Mouse (Mus musculus) kidney, adult 2 months (tissue): ENCODE measurements around the gene Lmln.

Experiments used
- CTCF ChIP-seq: fragments of 200-500 bp; conservative IDR thresholded peaks from 2 replicates; pipeline ENCODE4 v1.5.1; 2011; ENCODE audit warnings: low read depth, mild to moderate bottlenecking, control low read depth, low read length, moderate library complexity, mixed read lengths; ENCODE audit not compliant: insufficient read depth, insufficient read length
- POLR2A ChIP-seq: fragments of 200-500 bp; IDR thresholded peaks from one replicate; pipeline ENCODE4 v1.6.1; 2011; ENCODE audit warnings: low read depth, low read length, control low read depth

- no peak for TF ChIP-seq CTCF
- TF ChIP-seq POLR2A, result no peak
Measured at GRCm38 (mm10) chr16:33015986-33016385, 46.3 kb upstream of the Lmln start.
